Mouse (Mus musculus) forebrain, embryonic 10.5 days (tissue): ENCODE data around the gene AL732309.1. TPM values are rescaled to one million over a fixed set of nuclear protein-coding genes. Genes with fewer than 3 reads are reported as not detected.
"Not testable (repeated sequence)": the region's sequence is repeated elsewhere in the genome, so short reads cannot be mapped to it uniquely, and the experiment has no call there.

Experiments
- DNase-seq: peaks from one replicate; pipeline ENCODE4 v3.0.0-alpha.2; 2017; ENCODE audit warnings: low spot score; ENCODE audit errors: extremely low spot score
- H3K27ac ChIP-seq: fragments of 300-500 bp; sonication (generic); 2 replicates; pipeline ENCODE4 v1.5.1; 2016; ENCODE audit warnings: mild to moderate bottlenecking
- H3K27me3 ChIP-seq: fragments of 300-500 bp; sonication (generic); 2 replicates; pipeline ENCODE4 v1.6.1; 2016; ENCODE audit warnings: mild to moderate bottlenecking; ENCODE audit not compliant: poor library complexity, severe bottlenecking
- H3K36me3 ChIP-seq: fragments of 300-500 bp; sonication (generic); replicated peaks from 2 replicates; pipeline ENCODE4 v1.6.1; 2016; ENCODE audit warnings: mild to moderate bottlenecking, moderate library complexity
- H3K4me1 ChIP-seq: fragments of 300-500 bp; sonication (generic); 2 replicates; pipeline ENCODE4 v1.6.1; 2016
- H3K4me3 ChIP-seq: fragments of 300-500 bp; sonication (generic); 2 replicates; pipeline ENCODE4 v1.5.1; 2016; ENCODE audit warnings: mild to moderate bottlenecking, moderate library complexity
- H3K9me3 ChIP-seq: fragments of 300-500 bp; sonication (generic); 2 replicates; pipeline ENCODE4 v1.6.1; 2016; ENCODE audit warnings: mild to moderate bottlenecking, moderate library complexity
- WGBS: fragments of 180-500 bp; shearing (Covaris S2); methylation state at CpG from one replicate; pipeline ENCODE4 v1.1.7; 2016; 5-methylcytosine and 5-hydroxymethylcytosine counted together
- polyA plus RNA-seq: library from polyadenylated mRNA; unstranded; fragments of >200 nt; fragmentation: Nextera tagmentation; extraction: Ambion mirVana; gene quantifications from 2 replicates; pipeline ENCODE4 v1.2.1, GENCODE M21; 2016

AL732309.1 gene
- polyA plus RNA-seq, 1 experiment from 2014 or later = 6.9 TPM

DNA sequence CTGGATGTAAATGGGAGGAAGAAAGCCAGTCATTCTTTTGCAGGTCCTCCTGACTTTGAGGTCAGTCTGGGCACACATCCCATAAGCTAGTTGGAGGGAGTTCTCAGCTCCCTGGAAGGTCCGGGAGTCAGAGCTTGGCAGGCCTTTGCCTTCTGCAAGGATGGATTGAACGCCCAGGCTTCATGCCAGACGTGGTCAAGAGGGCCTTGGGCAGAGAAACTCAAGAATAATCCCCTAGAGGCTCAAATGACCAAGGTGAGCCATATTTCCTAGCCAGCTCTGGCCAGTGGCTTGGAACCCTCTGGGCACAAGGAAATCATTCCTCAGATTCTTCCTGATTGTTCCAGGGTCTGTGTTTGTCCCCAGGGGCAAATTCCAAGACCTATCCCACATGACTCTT is 18.2 kb upstream of the AL732309.1 start:
- Histone ChIP-seq H3K4me3 (peak overlapping the region; percentile 83; the same call in 1 of the 2 replicates), H3K36me3 (peaks cover 14% of the 10 kb centered on the region), H3K27me3 (peaks cover 24% of the 10 kb centered on the region), H3K27ac (no peak overlapping the region), H3K4me1 (peaks cover 56% of the 10 kb centered on the region), H3K9me3 (no peaks in the 10 kb centered on the region)
- WGBS = 71% methylated on average over 3 of the region's 3 CpGs
- no peak for DNase-seq

DNA sequence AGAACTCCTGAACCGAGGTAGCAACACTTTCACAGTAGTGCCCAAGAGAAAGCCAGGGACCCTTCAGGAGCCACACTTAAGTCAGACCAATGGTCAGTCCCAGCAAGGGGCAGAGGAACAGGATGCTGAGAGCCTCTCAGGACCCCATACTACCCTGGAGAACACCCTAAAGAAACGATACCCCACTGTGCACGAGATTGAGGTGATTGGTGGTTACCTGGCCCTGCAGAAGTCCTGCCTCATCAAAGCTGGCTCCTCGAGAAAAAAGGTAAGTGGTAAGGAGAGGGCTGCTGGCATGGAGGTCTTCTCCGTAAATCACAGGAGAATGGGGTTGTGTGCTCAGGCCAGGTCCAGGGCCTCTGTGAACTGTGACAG is 17.6 kb upstream of the AL732309.1 start:
- no peak for DNase-seq
- no peaks in the 10 kb centered on the region for H3K9me3 ChIP-seq
- H3K27ac ChIP-seq = no peak overlapping the region
- peaks cover 56% of the 10 kb centered on the region for H3K4me1 ChIP-seq
- H3K36me3 ChIP-seq = peaks cover 8% of the 10 kb centered on the region
- H3K27me3 ChIP-seq = peaks cover 24% of the 10 kb centered on the region
- WGBS = 77% methylated on average over 5 of the region's 5 CpGs
- H3K4me3 ChIP-seq = peak overlapping the region; percentile 83

DNA sequence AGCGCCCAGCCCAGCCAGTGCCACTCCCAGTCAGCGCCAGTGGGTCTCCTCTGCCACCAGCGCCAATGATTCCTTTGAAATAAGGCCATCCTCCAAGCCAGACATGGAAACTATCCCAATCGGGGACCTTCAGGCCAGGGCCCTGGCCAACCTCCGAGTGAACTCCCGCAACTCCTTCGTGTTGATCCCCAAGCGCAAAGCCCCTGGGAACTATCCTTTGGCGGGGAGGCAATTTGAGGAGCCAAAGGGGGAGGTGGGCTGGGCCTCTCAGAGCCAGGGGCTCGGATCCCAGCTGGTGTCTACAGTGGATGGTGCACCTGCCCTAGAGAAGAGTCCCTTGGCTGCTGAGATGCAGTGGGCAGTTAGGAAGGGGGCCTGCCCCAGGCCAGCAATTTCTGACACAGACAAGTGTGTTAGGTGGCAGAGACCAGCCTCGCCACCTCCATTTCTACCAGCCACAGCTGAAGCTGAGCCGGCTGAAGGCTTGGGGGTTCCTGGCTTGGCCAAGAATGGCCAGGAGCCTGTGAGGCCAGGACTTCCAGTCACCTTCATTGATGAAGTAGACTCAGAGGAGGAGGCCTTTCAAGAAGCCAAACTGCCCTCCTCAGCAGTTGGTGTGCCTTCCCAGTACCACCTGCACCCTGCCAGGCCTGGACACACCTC is 17.1 kb upstream of the AL732309.1 start:
- Histone ChIP-seq H3K27me3 (peaks cover 24% of the 10 kb centered on the region), H3K27ac (no peak overlapping the region), H3K9me3 (no peaks in the 10 kb centered on the region), H3K4me1 (peaks cover 56% of the 10 kb centered on the region), H3K36me3 (peaks cover 3% of the 10 kb centered on the region), H3K4me3 (peak overlapping the region; percentile 83)
- DNase-seq = no peak
- WGBS = 20% methylated on average over 12 of the region's 12 CpGs

DNA sequence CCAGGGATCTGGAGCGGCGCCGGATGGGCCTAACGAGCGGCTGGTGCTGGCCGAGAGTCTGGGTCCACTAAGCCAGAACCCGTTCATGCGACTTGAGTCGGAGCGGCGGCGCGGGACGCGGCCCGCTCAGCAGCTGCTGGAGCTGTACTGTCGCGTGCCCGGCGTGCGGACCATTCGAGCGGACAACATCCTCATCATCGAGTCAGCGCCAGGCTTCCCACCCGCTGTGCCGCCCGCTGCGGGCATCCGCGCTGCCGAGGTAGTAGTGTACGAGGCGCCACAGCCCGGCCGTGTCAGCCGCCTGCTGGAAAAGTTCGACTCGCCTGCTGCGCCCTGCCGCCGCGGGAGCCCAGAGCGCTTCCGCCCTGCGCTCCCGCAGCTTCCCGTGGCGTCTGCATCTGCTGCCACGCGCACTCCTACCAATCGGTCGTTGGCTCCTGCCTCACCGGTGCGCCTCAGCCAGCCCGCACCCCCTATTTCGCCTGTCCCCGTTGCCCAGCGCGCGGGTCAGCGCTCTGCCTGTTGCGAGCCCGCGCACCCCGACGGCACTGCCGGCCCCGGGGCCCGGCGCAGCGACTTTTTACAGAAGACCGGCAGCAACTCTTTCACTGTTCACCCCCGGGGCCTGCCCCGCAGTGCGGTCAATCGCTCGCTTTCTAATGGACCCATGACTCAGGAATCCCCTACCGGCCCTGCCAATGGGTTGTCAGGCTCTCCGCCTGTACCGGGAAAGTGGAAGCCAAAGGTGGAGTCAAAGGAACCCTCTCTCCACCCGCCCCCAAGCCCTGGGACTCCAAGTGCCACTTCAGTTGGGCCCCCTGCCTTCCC is 16.3 kb upstream of the AL732309.1 start:
- H3K4me3 ChIP-seq = peak overlapping the region; percentile 83
- WGBS = under 1% methylated on average over 82 of the region's 82 CpGs
- peak overlapping the region; percentile 82 for H3K27ac ChIP-seq
- peaks cover 24% of the 10 kb centered on the region for H3K27me3 ChIP-seq
- H3K36me3 ChIP-seq = no peaks in the 10 kb centered on the region; the same call in none of the 2 replicates
- H3K9me3 ChIP-seq = no peaks in the 10 kb centered on the region
- H3K4me1 ChIP-seq = peaks cover 56% of the 10 kb centered on the region
- no peak for DNase-seq

DNA sequence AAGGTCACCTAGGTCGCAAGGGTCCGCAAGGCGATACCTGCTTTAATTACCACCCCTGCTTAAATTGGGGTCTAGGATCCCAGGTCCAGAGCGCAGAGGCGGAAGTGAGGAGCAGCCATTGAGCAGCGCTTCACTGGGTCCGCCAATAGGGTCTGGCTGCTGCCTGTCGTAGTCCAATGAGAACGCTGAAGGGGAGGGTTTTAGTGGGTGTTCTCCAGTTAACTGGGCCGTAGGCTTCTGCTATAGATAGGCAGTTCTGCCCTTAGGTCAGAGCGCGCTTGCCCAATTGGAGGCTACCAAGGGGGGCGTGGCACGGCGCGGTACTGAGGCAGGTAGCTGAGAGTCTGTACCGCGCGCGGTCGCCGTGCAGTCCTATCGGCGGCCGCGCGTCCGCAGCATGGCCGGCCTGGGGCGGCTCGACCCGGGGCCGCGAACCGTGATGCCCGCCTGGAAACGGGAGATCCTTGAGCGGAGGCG is 15.7 kb upstream of the AL732309.1 start, which contains the start of gene Tprn:
Gene Tprn (plus strand): TSS at position 328 of the 477 bp plus-strand sequence.
- Histone ChIP-seq H3K4me1 (peaks cover 55% of the 10 kb centered on the region), H3K27ac (peak within 1 kb of the TSS; percentile 82), H3K27me3 (peaks cover 24% of the 10 kb centered on the region), H3K36me3 (no peaks in the 10 kb centered on the region; the same call in 1 of the 2 replicates), H3K9me3 (no peaks in the 10 kb centered on the region), H3K4me3 (peak within 1 kb of the TSS; percentile 83)
- DNase-seq = peak; percentile 91
- WGBS = under 1% methylated on average over 39 of the region's 39 CpGs

DNA sequence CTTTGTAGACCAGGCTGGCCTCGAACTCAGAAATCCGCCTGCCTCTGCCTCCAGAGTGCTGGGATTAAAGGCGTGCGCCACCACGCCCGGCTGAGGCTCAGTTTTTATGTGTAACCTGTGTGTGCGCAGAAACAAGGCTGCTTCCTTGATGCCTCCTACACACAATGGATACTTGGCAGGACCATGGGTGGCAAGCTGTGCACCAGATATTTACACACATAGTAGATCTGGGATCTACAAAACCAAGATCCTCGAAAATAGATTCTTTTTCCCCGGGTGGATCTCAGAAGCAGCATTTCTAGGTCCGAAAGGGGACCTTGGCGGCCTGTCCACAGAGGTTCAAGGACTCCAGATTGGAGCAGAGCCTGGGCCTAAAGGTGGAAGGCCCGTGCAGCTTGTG is 15.2 kb upstream of the AL732309.1 start:
- Histone ChIP-seq H3K27ac (peak overlapping the region; percentile 82), H3K4me3 (peak overlapping the region; percentile 83), H3K9me3 (no peaks in the 10 kb centered on the region), H3K27me3 (peaks cover 24% of the 10 kb centered on the region), H3K4me1 (peaks cover 51% of the 10 kb centered on the region), H3K36me3 (no peaks in the 10 kb centered on the region)
- 45% methylated on average over 12 of the region's 12 CpGs for WGBS
- no peak for DNase-seq

DNA sequence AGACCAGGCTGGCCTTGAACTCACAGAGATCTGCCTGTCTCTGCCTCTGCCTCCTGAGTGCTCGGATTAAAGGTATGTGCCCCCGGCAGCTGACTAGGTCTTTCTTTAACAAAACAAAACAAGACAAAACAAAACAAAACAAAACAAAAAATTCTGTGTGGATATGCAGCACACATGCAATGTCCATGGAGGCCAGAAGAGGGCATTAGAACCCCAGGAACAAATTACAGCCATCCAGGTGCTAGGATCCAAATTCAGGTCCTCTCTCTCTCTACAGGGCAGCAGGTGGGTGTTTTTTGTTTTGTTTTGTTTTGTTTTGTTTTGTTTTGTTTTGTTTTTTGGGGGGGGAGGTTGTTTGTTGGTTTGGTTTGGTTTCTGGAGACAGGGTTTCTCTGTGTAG is 12.2 kb upstream of the AL732309.1 start:
- WGBS = 53% methylated on average over 2 of the region's 2 CpGs
- peaks cover 40% of the 10 kb centered on the region for H3K4me1 ChIP-seq
- H3K4me3 ChIP-seq = no peak overlapping the region
- H3K27ac ChIP-seq = no peak overlapping the region
- H3K27me3 ChIP-seq = peaks cover 11% of the 10 kb centered on the region
- H3K36me3 ChIP-seq = no peaks in the 10 kb centered on the region
- H3K9me3 ChIP-seq = no peaks in the 10 kb centered on the region
- DNase-seq = no peak

DNA sequence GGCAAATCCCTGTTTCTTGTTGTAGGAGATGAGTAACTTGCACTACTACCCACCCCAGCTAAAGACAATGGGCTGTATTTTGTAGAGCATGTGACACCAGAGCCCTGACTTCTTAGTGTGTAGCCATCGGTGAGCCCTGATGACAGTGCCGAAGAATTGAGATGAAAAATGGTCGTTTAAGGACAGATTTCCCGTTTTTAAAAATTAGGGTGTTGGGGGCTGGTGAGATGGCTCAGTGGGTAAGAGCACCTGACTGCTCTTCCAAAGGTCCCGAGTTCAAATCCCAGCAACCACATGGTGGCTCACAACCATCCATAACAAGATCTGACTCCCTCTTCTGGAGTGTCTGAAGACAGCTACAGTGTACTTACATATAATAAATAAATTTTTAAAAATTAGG is 10.6 kb upstream of the AL732309.1 start:
- H3K27me3 ChIP-seq, H3K27ac ChIP-seq, H3K9me3 ChIP-seq, DNase-seq, H3K4me3 ChIP-seq: not testable (repeated sequence)
- Histone ChIP-seq H3K4me1 (peaks cover 27% of the 10 kb centered on the region), H3K36me3 (peaks cover 15% of the 10 kb centered on the region)
- WGBS = 89% methylated on average over 5 of the region's 5 CpGs

DNA sequence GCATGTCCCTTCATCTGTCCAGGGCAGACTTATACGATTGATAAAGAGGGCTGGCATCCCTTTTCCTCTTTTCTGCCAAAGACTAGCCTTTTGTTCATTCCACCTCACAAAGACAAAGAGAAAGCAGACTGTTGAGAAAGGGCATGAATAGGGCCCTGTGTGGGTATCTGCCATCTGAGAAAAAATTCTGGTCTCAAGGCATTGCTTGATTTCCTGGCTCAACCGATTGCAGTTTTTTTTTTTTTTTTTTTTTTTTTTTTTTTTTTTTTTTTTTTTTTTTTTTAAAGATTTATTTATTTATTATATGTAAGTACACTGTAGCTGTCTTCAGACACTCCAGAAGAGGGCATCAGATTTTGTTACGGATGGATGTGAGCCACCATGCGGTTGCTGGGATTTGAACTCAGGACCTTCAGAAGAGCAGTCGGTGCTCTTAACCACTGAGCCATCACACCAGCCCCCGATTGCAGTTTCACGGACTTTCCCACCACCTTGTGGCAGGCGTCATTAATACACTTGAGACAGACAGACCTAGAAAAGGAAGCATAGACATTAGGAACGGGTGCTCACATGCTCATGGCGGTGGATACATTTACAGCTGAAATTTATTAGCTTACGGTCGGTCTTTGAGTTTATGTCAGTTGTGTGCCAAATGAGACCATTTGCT is 9.9 kb upstream of the AL732309.1 start:
- 67% methylated on average over 12 of the region's 12 CpGs for WGBS
- H3K27ac ChIP-seq, DNase-seq, H3K9me3 ChIP-seq, H3K27me3 ChIP-seq: not testable (repeated sequence)
- Histone ChIP-seq H3K4me3 (peak overlapping the region; percentile 88), H3K36me3 (peaks cover 22% of the 10 kb centered on the region), H3K4me1 (peaks cover 20% of the 10 kb centered on the region)

DNA sequence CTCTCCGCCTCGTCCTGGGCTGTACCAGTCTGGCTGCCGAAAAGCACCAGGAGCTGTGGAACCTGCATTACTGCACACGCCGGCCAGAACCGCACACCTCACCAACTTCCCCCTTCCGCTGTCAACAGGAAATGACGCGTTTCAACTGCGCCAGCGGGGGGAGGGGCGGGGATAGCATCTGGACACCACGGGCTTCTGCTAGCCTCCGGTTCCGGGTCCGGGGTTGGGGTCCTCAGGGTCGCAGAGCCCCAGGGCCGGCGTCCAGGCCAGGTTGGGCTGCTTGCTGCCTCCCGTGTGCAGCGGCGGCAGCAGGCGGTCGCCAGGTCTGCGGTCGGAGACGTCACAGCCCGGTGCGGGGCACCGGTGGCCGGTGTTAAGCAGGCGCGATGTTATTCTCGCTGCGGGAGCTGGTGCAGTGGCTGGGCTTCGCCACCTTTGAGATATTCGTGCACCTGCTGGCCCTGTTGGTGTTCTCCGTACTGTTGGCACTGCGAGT is 8.7 kb upstream of the AL732309.1 start, which contains the start of gene Tmem203:
Gene Tmem203 (plus strand): TSS at position 156 of the 496 bp plus-strand sequence.
- Histone ChIP-seq H3K9me3 (no peaks in the 10 kb centered on the region), H3K4me3 (peak within 1 kb of the TSS; percentile 88), H3K27ac (peak within 1 kb of the TSS; percentile 92), H3K4me1 (peaks cover 19% of the 10 kb centered on the region), H3K36me3 (peaks cover 34% of the 10 kb centered on the region), H3K27me3 (no peaks in the 10 kb centered on the region)
- peak; percentile 93 for DNase-seq
- WGBS = under 1% methylated on average over 39 of the region's 39 CpGs

DNA sequence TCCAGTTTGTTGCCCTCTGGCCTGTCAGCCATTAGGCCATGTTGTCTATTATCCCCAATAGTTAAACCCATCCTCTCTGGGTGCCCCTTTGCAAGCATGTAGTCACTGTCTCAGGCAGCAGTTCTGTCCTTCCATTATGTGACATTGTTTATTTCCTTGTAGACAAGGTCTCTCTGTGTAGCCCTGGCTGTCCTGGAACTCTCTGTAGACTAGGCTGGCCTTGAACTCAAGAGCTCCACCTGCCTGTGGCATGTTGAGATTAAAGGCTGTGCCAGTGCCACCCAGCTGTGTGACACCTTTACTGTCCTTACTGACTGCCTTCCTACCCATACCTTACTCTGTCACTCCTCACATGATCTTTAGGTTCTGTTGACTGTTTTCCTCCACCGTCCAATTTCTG is 5.7 kb upstream of the AL732309.1 start:
- Histone ChIP-seq H3K36me3 (peaks cover 64% of the 10 kb centered on the region), H3K9me3 (no peaks in the 10 kb centered on the region), H3K27ac (no peak overlapping the region), H3K27me3 (no peaks in the 10 kb centered on the region), H3K4me1 (peaks cover 19% of the 10 kb centered on the region), H3K4me3 (no peak overlapping the region)
- no peak for DNase-seq
- WGBS = 90% methylated on average over 1 of the region's 1 CpGs

DNA sequence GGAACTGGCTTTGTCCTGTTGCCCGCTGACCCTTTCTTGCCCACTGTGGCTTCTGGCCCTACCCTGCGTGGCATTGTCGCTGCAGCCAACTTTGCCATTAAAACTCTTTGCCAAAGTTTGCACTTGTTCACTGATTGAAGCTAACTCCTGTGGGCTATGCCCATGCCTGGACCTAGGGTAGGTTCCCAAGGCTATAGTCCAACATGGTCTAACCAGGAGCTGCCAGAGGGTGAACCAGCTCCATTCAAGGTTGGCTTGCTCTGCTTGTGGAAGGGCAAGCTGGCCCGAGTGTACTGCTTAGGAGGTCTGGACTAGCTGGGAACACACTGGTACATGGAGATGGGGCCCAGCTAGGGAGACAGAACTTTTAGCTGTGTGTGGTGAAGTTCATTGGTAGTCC is 2.5 kb downstream of the AL732309.1 start:
- no peak overlapping the region for H3K27ac ChIP-seq
- H3K4me3 ChIP-seq = no peak overlapping the region; the same call in 1 of the 2 replicates
- 85% methylated on average over 4 of the region's 4 CpGs for WGBS
- peaks cover 46% of the 10 kb centered on the region for H3K27me3 ChIP-seq
- peaks cover 34% of the 10 kb centered on the region for H3K4me1 ChIP-seq
- H3K9me3 ChIP-seq = no peaks in the 10 kb centered on the region
- H3K36me3 ChIP-seq = peaks cover 47% of the 10 kb centered on the region
- DNase-seq = no peak
